Mouse (Mus musculus) CD8-positive naive resting alpha-beta T cell, adult 57 days (primary cell): ENCODE measurements around the gene Mrps18c. TPM values are rescaled to one million over a fixed set of nuclear protein-coding genes. Genes with fewer than 3 reads are reported as not detected.

Experiments
- total RNA-seq: library from RNA; stranded (reverse); gene quantifications from one replicate; pipeline ENCODE4 v1.2.4, GENCODE M21; 2023

Gene Mrps18c
- 52.4 TPM for total RNA-seq

GRCm38 (mm10) chr5:100798165-100798860 is at the start of gene Mrps18c, which contains the start of gene Helq:
Gene Mrps18c (plus strand): TSS chr5:100798627.
Gene Helq (minus strand): TSS chr5:100798598.

GRCm38 (mm10) chr5:100820483-100821184 is 22.2 kb downstream of the Mrps18c start, which contains the start of gene Abraxas1:
Gene Abraxas1 (minus strand): TSS chr5:100820965.

GRCm38 (mm10) chr5:100845485-100845847 is 47.0 kb downstream of the Mrps18c start, which contains the start of gene Gpat3:
Gene Gpat3 (plus strand): TSS chr5:100845713.

Other genes with a start within 250 kb of the Mrps18c start
- gene Plac8, start 226.4 kb upstream of the Mrps18c start, total RNA-seq, result 55.5 TPM
- gene Coq2, start 123.5 kb upstream of the Mrps18c start, total RNA-seq, result 39.2 TPM
- 1.4 TPM for gene Hpse, start 78.9 kb upstream of the Mrps18c start, total RNA-seq
- gene Helq, start within 50 bp of the Mrps18c start, total RNA-seq, result 26.6 TPM
- 19.8 TPM for gene Abraxas1, start 22.3 kb downstream of the Mrps18c start, total RNA-seq
- 0.80 TPM for gene Gpat3, start 47.1 kb downstream of the Mrps18c start, total RNA-seq